Mouse (Mus musculus) cortical plate, adult 2 months (tissue): ENCODE data around the gene Pla2g12a. TPM values are rescaled to one million over a fixed set of nuclear protein-coding genes. Genes with fewer than 3 reads are reported as not detected.
A peak's percentile ranks its signal among the peaks of the same experiment; 100 is the strongest.

Source experiments
- H3K27ac ChIP-seq: fragments of 200-500 bp; 2 replicates; pipeline ENCODE4 v1.5.1; 2012; ENCODE audit warnings: low read length, control low read depth, inconsistent platforms; ENCODE audit not compliant: insufficient read depth
- H3K4me1 ChIP-seq: fragments of 200-500 bp; 2 replicates; pipeline ENCODE4 v1.6.1; 2011; ENCODE audit warnings: low read length; ENCODE audit not compliant: control insufficient read depth, insufficient read depth
- H3K4me3 ChIP-seq: fragments of 200-500 bp; 2 replicates; pipeline ENCODE4 v1.5.1; 2011; ENCODE audit warnings: mild to moderate bottlenecking, low read length, control low read depth; ENCODE audit not compliant: insufficient read depth
- CTCF ChIP-seq: fragments of 200-500 bp; IDR thresholded peaks from 2 replicates; pipeline ENCODE4 v1.5.1; 2011; ENCODE audit warnings: mild to moderate bottlenecking, control low read depth, low read length; ENCODE audit not compliant: insufficient read depth; ENCODE audit errors: extremely low read depth
- POLR2A ChIP-seq: fragments of 200-500 bp; IDR thresholded peaks from 2 replicates; pipeline ENCODE4 v1.6.1; 2011; ENCODE audit warnings: mild to moderate bottlenecking, low read length, control low read depth; ENCODE audit not compliant: insufficient read depth; ENCODE audit errors: extremely low read depth
- polyA plus RNA-seq: library from polyadenylated mRNA; depleted of rRNA; stranded (reverse); fragments of >200 nt; gene quantifications from 2 replicates; pipeline ENCODE4 v1.2.3, GENCODE M21; 2012

The Pla2g12a gene
- polyA plus RNA-seq, 1 experiment = 27.9 TPM

DNA sequence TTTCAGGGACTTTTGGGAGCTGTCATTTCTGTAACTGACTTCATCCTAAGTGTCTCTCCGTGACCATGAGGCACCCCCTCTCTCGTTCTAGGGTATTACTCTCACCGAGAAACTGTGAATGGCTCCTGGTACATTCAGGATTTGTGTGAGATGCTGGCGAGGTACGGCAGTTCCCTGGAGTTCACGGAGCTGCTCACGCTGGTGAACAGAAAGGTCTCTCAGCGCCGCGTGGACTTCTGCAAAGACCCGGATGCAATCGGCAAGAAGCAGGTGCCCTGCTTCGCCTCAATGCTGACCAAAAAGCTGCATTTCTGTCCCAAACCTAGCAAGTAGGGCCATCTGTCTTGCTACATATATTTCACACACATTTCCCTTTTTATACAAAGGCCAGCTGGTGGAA lies 34.8 kb downstream of the Pla2g12a start:
- no peak overlapping the region for H3K27ac ChIP-seq
- H3K4me3 ChIP-seq = no peak overlapping the region
- TF ChIP-seq POLR2A = no peak
- TF ChIP-seq CTCF = no peak
- H3K4me1 ChIP-seq = no peaks in the 10 kb centered on the region

DNA sequence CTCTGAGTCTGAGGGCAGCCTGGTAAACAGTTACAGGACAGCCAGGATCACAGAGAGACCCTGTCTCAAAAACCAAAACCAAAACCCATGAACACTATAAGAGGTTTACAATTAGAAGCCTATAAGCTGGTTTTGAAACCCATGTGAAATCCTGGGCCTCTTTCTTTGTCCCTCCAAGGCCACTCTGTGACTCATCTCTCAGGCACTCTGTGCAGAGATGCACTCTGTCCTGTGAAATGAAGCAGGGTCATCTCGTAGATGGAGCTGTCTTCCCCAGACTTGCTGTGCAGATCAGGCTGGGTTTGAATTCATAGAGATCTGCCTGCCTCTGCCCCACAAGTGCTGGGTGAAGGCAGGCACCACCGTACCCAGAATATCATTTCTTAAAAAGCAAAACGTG lies 39.0 kb downstream of the Pla2g12a start:
- TF ChIP-seq POLR2A = no peak
- no peak for TF ChIP-seq CTCF
- H3K27ac ChIP-seq = no peak overlapping the region
- no peak overlapping the region for H3K4me3 ChIP-seq
- H3K4me1 ChIP-seq = no peaks in the 10 kb centered on the region

DNA sequence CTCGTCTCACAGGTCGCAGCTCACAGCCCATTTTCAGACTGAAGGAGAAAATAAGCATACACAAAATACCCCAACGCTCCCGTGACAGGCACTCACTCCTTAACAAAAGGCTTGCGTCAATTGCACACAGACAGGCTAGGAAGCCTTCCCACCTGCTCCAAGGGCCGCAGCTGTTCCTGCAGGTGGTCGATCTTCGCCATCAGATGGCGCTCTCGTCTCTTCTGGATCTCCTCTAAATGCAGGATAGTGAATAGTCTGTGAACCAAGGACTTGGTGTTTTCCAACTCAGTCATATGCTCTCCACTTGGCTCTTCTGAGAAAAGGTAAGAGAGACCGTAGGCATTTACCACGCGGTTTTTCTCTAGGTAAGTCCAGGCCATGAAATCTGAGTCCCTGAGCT lies 40.0 kb downstream of the Pla2g12a start:
- Histone ChIP-seq H3K4me1 (no peaks in the 10 kb centered on the region), H3K4me3 (no peak overlapping the region), H3K27ac (no peak overlapping the region)
- TF ChIP-seq POLR2A (no peak), CTCF (peak; percentile 76)

DNA sequence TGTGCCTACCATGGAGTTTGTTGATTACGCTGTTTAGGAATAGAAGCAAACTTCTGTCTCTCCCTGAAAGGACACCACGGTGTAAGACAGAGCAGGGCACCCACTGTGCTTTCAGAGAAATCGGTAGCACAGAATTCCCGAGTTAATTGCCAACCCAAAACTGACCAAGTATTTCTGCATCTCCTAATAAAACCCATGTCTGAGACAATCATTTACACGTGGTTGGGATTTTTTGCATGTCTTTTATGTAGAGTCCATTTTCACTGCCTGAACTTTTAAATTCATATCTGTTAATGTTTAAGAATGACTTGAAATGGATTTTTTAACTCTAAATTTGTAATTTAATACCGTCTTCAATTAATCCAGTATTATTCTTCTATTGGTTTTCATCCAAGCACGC lies 45.2 kb downstream of the Pla2g12a start:
- Histone ChIP-seq H3K27ac (no peak overlapping the region), H3K4me1 (no peaks in the 10 kb centered on the region)

DNA sequence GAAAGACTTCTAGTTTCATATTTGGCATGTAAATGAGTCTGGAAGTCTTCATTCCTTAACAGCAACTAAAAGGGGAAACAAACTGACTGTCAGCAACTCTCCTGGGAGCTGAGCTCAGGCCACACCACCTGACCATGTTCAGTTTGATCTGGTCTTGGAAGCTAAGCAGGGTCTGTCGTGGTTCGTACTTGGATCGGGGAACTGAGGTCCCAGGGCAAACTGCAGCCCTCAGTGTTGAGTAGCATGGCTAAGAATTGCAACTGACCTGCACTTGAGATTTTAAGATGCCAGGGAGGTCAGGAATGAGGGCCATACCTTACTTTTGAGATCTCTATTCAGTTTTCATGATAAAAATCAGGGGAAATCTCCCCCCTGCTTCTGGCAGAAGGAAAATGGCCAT lies 47.5 kb downstream of the Pla2g12a start:
- H3K4me3 ChIP-seq = no peak overlapping the region
- no peaks in the 10 kb centered on the region; the same call in 1 of the 2 replicates for H3K4me1 ChIP-seq
- TF ChIP-seq POLR2A (no peak), CTCF (no peak)
- H3K27ac ChIP-seq = no peak overlapping the region

More for the DNA sequence above, 45.2 kb downstream of the Pla2g12a start:
- no peak overlapping the region for H3K4me3 ChIP-seq
- no peak for TF ChIP-seq POLR2A
- no peak for TF ChIP-seq CTCF

DNA sequence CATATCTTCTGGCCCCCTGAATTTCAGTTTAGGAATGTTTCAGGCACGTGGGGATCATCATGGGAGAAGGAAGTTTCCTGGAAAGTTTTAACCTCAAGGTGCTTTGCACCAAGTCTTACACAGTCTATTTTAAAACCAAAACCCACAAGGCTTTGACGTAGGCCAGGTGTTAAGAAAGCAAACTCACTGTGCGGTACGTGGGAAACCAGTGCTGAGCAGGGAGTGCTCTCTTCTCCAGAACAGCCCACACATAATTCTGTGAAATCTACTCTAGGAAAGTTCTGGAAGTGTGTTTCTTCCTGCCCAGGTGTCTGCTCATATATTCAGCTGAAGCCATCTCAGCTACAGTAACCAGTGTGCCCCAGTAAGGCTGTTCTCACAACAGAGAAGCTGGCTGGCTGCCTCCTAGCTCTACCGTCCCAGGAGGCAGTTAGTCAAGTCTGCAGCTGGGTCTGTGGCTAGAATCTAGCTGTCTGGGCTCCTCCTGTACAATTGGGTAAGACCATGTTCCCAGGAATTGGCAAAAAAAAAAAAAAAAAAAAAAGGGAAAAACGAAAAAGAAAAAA lies 51.9 kb downstream of the Pla2g12a start:
- no peak overlapping the region for H3K27ac ChIP-seq
- H3K4me3 ChIP-seq = no peak overlapping the region
- no peak for TF ChIP-seq CTCF
- no peak for TF ChIP-seq POLR2A
- no peaks in the 10 kb centered on the region; the same call in 1 of the 2 replicates for H3K4me1 ChIP-seq

DNA sequence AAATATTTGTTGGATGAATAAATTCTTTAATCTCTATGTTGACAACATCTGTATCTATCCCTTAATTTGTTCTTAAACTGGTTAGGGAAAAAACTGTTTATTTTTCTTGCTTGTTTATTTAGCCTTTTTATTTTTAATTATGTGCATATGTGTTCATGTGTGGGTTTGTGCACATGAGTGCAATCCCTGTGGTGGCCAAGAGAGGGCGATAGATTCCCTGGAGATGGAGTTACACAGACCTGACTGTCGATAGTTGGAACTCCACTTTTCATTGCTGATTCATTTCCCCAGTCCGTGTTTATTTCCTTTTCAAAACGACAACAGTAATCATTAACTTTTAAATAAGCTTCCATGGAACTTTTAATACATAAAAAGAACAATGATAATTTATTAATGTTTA lies 54.0 kb downstream of the Pla2g12a start:
- Histone ChIP-seq H3K4me3 (no peak overlapping the region), H3K4me1 (no peaks in the 10 kb centered on the region; the same call in 1 of the 2 replicates), H3K27ac (no peak overlapping the region)
- peak; percentile 32 for TF ChIP-seq CTCF
- no peak for TF ChIP-seq POLR2A

DNA sequence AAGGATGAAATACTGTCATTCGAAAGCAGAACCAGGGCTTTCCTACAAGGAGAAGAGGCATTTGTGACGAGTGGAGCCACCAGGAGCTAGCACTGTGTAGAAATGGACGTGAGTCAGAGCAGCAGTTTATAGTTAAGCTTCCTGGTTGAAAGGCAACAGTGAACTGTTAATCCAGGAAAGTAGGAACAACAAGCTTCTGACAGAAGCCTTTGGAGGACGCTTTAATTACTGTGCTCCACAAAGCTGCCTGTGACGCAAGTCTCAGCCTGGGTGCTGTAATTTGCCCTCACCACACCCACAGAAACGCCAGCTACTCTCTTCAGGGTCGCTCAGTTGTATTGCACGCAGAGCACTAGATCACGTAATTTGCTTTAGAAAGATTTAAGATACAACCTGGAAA lies 58.2 kb downstream of the Pla2g12a start:
- Histone ChIP-seq H3K27ac (no peak overlapping the region), H3K4me1 (no peaks in the 10 kb centered on the region; the same call in 1 of the 2 replicates), H3K4me3 (no peak overlapping the region)
- TF ChIP-seq CTCF (no peak), POLR2A (no peak)

DNA sequence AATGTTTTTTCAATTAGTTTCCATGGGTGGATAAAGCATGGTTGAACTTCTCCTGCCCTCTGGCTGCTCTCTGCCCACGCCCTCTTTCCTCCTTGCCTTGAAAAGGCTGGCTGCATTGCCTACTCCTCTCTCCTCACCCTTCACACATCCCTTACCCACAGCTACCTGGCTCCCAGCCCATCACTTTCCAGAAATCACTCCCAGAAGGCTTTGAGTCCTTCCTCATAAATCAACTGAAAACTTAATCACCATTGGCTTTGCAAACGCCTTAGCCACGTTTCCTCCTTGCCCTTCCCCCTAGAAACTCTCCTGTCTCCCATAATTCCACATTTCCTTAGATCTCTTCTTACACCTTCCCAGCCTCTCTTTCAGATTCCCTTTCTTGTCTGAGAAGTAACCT lies 59.4 kb downstream of the Pla2g12a start:
- Histone ChIP-seq H3K4me3 (no peak overlapping the region), H3K4me1 (no peaks in the 10 kb centered on the region; the same call in 1 of the 2 replicates), H3K27ac (no peak overlapping the region)
- no peak for TF ChIP-seq POLR2A
- no peak for TF ChIP-seq CTCF

DNA sequence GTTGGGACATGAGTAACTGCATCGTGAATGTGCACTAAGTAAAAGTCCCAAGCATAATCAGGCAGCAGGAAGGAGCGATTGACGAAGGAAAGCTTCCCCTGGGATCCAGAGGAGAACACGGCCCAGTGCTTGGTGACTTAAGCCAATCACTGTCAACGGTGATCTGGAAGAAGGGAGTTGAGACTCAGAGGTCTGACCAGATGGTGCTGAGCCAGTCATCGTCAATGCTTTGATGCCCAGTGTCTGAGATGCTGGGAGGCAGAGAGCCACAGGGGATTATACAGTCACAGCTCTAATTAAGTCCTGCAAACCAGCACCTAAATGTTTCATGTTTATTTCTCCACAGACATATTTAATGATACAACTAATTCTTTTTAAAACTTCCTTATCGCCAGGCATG lies 60.7 kb downstream of the Pla2g12a start:
- Histone ChIP-seq H3K4me3 (no peak overlapping the region), H3K27ac (no peak overlapping the region), H3K4me1 (no peaks in the 10 kb centered on the region; the same call in 1 of the 2 replicates)
- TF ChIP-seq CTCF = no peak
